Mouse (Mus musculus) C2C12 (cell line): ENCODE results near the gene Pdcd1.

Source experiments
- CEBPB ChIP-seq: IDR thresholded peaks from one replicate; pipeline ENCODE4 v1.6.1; 2011; ENCODE audit warnings: low read depth, mild to moderate bottlenecking, control low read depth, moderate library complexity
- CTCF ChIP-seq: IDR thresholded peaks from one replicate; pipeline ENCODE4 v1.5.1; 2011; ENCODE audit not compliant: control insufficient read depth, insufficient read depth, insufficient read length

GRCm38 (mm10) chr1:94053530-94054216, 1.3 kb upstream of the Pdcd1 start:
- TF ChIP-seq CEBPB, result no peak
- no peak for TF ChIP-seq CTCF
